Mouse (Mus musculus): ENCODE measurements around the gene Kctd17.

Gene Kctd17

GRCm38 (mm10) chr15:78428391-78429138 is at the start of gene Kctd17:
Kctd17 (plus strand) TSS chr15:78428564.
- DNase-seq (ENCODE audit: low spot score in 2 of 2), result peak in 1 of 2 experiments; percentile 74

DNA sequence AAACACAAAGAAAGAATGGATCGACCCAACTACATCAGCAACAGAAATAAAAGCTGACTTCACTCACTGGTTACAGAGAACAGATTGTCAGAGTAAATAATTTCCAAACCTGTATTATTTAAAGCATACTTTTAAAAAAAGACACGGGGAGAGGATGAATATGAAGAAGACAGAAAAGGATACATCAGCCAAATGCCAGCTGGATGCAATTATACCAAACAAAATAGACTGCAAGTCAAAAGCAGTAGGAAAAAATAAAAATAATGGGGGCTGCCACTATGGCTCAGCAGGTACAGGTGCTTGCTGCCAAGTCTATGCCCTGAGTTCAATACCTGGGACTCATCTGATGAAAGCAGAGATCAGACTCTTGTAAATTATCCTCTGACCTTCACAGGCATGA is 48.2 kb upstream of the Kctd17 start:
- DNase-seq (ENCODE audit: low spot score in 2 of 2), result no peak

DNA sequence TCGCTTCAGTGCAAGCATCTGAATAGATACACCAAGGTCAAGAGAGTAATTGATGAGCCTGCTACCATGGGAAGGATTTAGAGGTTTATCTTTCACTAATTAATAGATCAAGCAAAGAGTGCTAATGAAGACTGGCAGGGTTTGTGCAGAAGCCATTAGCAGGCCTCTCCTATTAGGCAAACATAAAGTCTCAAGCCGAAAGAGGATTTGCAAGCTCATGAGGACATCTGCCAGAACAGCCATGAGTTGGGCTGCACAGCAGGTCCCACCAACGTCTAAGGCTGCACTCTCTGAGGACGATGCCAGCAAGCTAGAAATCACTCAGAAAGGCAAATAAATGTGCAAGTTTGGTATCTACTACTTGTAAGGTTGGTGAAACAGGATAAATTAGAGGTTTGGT is 47.6 kb upstream of the Kctd17 start:
- DNase-seq (ENCODE audit: low spot score in 2 of 2), result no peak

DNA sequence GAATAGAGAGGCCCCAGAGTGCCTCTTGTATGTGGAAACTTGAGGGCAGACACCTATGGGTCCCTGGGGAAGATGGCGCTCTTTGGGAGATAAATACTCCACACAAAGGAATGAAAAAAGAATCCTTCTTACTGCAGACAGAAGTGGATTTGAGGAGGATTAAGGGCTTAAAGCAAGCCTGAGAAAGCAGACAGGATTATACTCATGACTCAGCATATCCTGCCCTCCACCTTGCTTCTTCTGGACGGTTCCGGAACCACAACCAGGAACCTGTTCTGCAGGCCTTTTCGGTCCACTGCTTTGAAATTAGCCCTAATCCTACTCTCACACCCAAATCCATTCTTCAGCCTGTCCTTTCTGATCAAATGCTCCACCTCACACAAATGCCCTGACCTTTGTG is 46.2 kb upstream of the Kctd17 start:
- DNase-seq (ENCODE audit: low spot score in 2 of 2), result no peak

DNA sequence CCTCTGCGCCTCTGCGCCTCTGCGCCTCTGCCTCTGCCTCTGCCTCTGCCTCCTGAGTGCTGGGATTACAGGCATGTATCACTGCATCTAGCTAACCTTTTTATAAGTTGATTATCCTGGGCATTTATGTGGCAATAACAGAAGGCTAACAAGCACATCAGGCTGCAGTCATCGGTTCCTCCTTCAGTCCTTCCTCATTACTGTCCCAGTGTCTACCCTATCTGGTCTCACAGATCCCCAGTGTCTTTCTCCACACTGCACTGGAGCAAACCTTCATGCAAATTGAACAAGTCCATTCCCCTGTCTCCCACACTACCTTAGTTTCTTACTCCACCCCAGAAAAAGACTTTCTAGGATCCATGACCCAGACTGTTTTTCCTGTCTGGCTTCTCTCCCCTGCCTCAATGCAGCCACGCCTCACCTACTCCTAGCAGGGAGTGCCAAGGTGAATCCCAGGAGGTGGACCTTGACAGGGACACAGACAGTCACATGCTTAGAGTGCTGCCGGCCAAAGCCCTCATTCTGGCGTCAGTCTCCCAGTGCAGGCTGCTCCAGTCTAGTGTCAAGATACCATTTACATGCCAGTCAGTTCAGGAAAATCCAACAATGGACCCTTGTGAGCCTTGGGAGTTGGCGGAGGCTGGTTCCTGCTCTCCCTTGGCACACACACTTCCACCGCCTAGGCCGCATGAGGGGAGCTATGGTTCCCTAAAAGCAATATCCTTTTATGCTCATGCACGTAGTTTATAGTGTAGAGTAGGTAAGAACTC is 44.7 kb upstream of the Kctd17 start:
- peak; percentile 43 to 64 for DNase-seq (ENCODE audit: low spot score in 2 of 2)

DNA sequence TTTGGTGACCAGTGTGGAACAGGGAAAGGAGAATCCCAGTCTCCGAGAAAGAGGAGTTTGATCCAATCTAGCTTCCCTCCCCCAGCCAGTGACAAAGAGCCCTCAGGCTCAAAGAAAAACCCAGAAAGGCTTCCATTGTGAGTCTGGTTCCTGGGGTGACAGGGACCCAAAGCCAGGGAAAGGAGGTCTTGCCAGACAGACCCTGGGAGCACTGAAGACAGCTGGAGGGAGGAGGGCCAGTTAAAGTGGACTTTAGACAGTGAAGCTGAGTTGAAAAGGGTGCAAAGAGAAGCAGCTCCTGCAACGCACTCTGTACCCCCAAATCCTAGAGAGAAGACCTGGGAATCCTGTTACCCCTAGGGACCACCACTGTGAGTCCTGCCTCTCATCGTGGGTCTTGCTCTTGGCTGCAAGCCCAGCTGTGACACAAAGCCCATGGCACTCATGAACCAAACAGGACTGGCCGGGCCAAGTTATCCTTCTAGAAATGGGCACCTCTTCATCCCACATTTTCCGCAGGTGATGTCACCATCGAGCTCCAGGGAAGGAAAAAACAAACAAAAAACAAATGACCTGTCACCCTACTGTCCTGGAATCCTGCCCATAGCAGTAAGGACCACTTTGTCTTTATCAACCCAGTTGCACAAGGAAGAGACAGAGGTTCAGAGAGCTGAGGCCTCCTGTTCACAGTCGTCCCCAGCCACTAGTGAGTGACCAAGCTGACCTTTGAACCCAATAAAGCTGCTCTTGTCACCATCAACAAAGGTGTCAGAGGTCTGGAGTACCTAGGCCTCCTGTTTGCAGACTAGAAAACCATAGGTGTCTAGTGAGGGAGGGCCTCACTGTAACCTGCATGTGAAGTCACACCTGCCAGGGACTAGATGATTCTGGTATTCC is 43.9 kb upstream of the Kctd17 start:
- peak in 1 of 2 experiments; percentile 41 for DNase-seq (ENCODE audit: low spot score in 2 of 2)

DNA sequence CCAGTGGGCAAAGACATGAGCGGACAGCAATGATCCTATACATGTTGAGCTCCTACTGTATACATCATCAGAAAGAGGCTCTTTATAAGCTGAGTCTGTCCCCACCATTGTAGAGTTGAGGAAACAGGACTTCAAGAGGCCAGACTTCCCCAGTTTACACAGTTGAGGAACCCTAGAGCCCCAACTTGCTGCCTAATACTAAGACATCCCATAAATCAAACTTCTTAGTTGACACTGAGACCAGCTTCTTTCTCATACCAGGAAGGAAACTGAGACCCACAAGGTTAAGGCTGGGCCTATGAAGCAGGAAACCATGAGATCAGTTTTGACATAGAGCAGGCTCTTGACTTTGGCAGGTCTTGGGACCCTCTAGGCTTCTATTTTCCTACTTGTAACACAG is 42.8 kb upstream of the Kctd17 start:
- no peak for DNase-seq (ENCODE audit: low spot score in 2 of 2)

DNA sequence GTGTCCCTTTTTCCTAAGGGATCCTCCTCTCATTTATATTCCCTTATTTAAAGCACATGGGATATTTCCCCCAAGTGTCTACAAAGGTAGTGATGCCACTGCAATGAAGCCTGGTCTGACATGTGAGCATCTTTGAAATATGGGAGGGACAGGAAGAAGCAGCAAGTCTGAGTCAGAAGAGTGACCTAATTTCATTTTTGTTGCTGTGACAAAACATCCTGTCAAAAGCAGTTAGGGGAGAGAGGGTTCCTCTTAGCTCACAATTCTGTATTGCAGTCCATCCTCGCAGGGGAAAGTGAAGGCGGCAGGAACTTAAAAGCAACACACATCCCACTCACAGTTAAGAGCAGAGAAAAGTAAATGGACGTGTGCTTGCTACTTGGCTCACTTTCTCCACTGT is 37.5 kb upstream of the Kctd17 start:
- no peak for DNase-seq (ENCODE audit: low spot score in 2 of 2)

GRCm38 (mm10) chr15:78395478-78395962 is 32.8 kb upstream of the Kctd17 start, which contains the start of gene Tex33:
Tex33 (minus strand) TSS chr15:78395912.
- DNase-seq (ENCODE audit: low spot score in 2 of 2), result no peak

GRCm38 (mm10) chr15:78401345-78401744 is 27.0 kb upstream of the Kctd17 start:
- DNase-seq (ENCODE audit: low spot score in 2 of 2), result no peak

- peak in 1 of 2 experiments; percentile 49 for DNase-seq (ENCODE audit: low spot score in 2 of 2)
Measured at GRCm38 (mm10) chr15:78401921-78402320, 26.4 kb upstream of the Kctd17 start.

GRCm38 (mm10) chr15:78402423-78402822 is 25.9 kb upstream of the Kctd17 start:
- no peak for DNase-seq (ENCODE audit: low spot score in 2 of 2)

- DNase-seq (ENCODE audit: low spot score in 2 of 2), result no peak
Measured at GRCm38 (mm10) chr15:78403301-78403741, 25.0 kb upstream of the Kctd17 start.

- peak in 1 of 2 experiments; percentile 48 for DNase-seq (ENCODE audit: low spot score in 2 of 2)
Measured at GRCm38 (mm10) chr15:78403896-78404295, 24.5 kb upstream of the Kctd17 start.

- DNase-seq (ENCODE audit: low spot score in 2 of 2), result no peak
Measured at GRCm38 (mm10) chr15:78405098-78405497, 23.3 kb upstream of the Kctd17 start.

- DNase-seq (ENCODE audit: low spot score in 2 of 2), result peak; percentile 87 to 92
Measured at GRCm38 (mm10) chr15:78405517-78406211, 22.7 kb upstream of the Kctd17 start, which contains the start of gene Tst. Tst (minus strand) TSS chr15:78405907.

- peak; percentile 78 to 86 for DNase-seq (ENCODE audit: low spot score in 2 of 2)
Measured at GRCm38 (mm10) chr15:78406293-78406934, 21.9 kb upstream of the Kctd17 start, which contains the start of gene Mpst. Mpst (plus strand) TSS chr15:78406416.

GRCm38 (mm10) chr15:78409570-78410052 is 18.8 kb upstream of the Kctd17 start:
- no peak for DNase-seq (ENCODE audit: low spot score in 2 of 2)

DNA sequence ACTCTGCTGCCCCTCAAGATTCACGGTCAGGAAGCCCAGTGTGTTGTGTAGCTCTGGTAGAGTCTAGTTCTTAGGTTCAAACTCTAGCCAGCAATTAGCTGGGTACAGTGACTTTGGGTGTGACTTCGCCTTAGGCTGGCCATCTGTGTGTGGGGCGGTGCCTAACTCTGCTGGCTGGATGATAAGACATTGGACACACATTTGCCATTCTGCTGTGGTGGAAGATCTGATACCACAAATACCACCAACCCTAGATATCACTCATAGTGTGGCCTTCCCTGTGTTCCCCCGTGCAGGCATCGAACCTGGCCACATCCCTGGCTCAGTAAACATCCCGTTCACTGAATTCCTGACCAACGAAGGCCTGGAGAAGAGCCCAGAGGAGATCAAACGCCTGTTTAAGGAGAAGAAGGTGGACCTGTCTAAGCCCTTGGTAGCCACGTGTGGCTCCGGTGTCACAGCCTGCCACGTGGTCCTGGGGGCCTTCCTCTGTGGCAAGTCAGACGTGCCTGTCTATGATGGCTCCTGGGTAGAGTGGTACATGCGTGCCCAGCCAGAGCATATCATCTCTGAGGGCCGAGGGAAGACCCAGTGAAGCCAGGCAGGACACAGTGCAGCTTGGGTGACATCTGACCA is 15.2 kb upstream of the Kctd17 start:
- DNase-seq (ENCODE audit: low spot score in 2 of 2), result no peak

DNA sequence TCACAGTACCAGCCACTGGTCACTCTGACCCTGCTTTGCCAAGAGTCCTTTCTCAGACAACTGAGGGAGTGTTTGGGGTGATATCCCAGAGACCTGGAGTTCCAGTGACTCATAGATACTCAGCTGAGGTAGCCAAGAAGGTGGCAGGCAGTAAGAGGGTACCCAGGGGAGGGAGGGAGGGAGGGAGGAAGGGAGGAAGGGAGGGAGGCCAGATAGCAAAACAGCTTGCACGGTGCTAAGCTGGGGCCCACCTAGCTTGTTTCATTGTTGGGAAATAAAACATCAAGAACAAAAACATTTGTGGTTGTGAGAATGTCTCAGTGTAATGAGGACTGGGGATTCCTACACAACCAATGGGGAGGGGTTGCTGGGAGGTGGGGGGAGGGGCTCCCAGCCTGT is 14.6 kb upstream of the Kctd17 start:
- no peak for DNase-seq (ENCODE audit: low spot score in 2 of 2)

Data from frontal cortex, postnatal 10 days (tissue).